Mouse (Mus musculus) G1E (cell line): ENCODE data around the gene Trim50. TPM values are rescaled to one million over a fixed set of nuclear protein-coding genes. Genes with fewer than 3 reads are reported as not detected.

ENCODE experiments used
- ATAC-seq: 2 replicates; pipeline ENCODE4 v1.8.0; 2016; ENCODE audit warnings: mild to moderate bottlenecking; ENCODE audit not compliant: insufficient number of reproducible peaks, poor library complexity, low FRiP score, severe bottlenecking; ENCODE audit errors: extremely low read depth
- DNase-seq: peaks from one replicate; pipeline ENCODE4 v3.0.0; 2012; ENCODE audit warnings: low spot score
- H3K27me3 ChIP-seq: 2 replicates; pipeline ENCODE4 v1.6.1; 2012; ENCODE audit warnings: mild to moderate bottlenecking, low read length, inconsistent platforms; ENCODE audit not compliant: insufficient read depth
- H3K36me3 ChIP-seq: replicated peaks from 2 replicates; pipeline ENCODE3; 2012; ENCODE audit warnings: mild to moderate bottlenecking, inconsistent platforms
- H3K4me1 ChIP-seq: 2 replicates; pipeline ENCODE4 v1.6.1; 2012; ENCODE audit warnings: low read depth, low read length, inconsistent platforms, mixed read lengths; ENCODE audit not compliant: insufficient read depth
- H3K4me3 ChIP-seq: 2 replicates; pipeline ENCODE4 v1.5.1; 2012; ENCODE audit warnings: low read depth, mild to moderate bottlenecking, inconsistent platforms, low read length, moderate library complexity, mixed read lengths
- H3K9me3 ChIP-seq: replicated peaks from 2 replicates; pipeline ENCODE4 v1.6.1; 2012; ENCODE audit warnings: inconsistent platforms
- CTCF ChIP-seq: IDR thresholded peaks from 2 replicates; pipeline ENCODE4 v1.5.1; 2012; ENCODE audit warnings: low read depth, low read length, inconsistent platforms, mixed read lengths
- GATA1 ChIP-seq: IDR thresholded peaks from 2 replicates; pipeline ENCODE4 v1.6.1; 2012; ENCODE audit warnings: borderline replicate concordance, low read length, inconsistent platforms, mixed read lengths
- GATA2 ChIP-seq: IDR thresholded peaks from 2 replicates; pipeline ENCODE4 v1.6.1; 2012; ENCODE audit warnings: low read depth, low read length, inconsistent platforms, borderline replicate concordance
- POLR2AphosphoS5 ChIP-seq: IDR thresholded peaks from 2 replicates; pipeline ENCODE4 v1.6.1; 2012; ENCODE audit warnings: low read depth, low read length, inconsistent platforms; ENCODE audit not compliant: insufficient replicate concordance
- TAL1 ChIP-seq: conservative IDR thresholded peaks from 2 replicates; pipeline ENCODE4 v1.6.1; 2012; ENCODE audit warnings: low read depth, low read length, inconsistent platforms, mixed read lengths
- polyA plus RNA-seq: library from polyadenylated mRNA; stranded (reverse); fragments of >175 nt; gene quantifications from 2 replicates; pipeline ENCODE4 v1.2.3, GENCODE M21; 2012
- total RNA-seq, 2 experiments: library from RNA; stranded (forward) in 1 of 2; stranded (reverse) in 1 of 2; fragments of 200-1000 nt in 1 of 2; fragments of >200 nt in 1 of 2; fragmentation: Nextera tagmentation in 1 of 2; gene quantifications; 2 replicates each; pipeline ENCODE4 v1.2.3; 2014 to 2017

The Trim50 gene
- total and polyA plus RNA-seq, 3 experiments, result 0.16 TPM; not detected in 2

- no peaks in the 10 kb centered on the region for H3K4me1 ChIP-seq
- H3K9me3 ChIP-seq, result no peaks in the 10 kb centered on the region
- no peak for ATAC-seq
- TF ChIP-seq GATA2 (no peak), POLR2AphosphoS5 (no peak), TAL1 (no peak), GATA1 (no peak), CTCF (no peak)
- DNase-seq, result no peak
- no peak overlapping the region for H3K4me3 ChIP-seq
- H3K36me3 ChIP-seq, result no peaks in the 10 kb centered on the region
- H3K27me3 ChIP-seq, result peaks cover 18% of the 10 kb centered on the region
Measured at GRCm38 (mm10) chr5:135329471-135329870, 23.6 kb upstream of the Trim50 start.

GRCm38 (mm10) chr5:135330201-135330600, 22.9 kb upstream of the Trim50 start:
- TF ChIP-seq POLR2AphosphoS5 (no peak), CTCF (no peak), TAL1 (no peak), GATA2 (no peak), GATA1 (no peak)
- no peak for DNase-seq

GRCm38 (mm10) chr5:135331161-135331560, 21.9 kb upstream of the Trim50 start:
- Histone ChIP-seq H3K4me1 (no peaks in the 10 kb centered on the region), H3K36me3 (no peaks in the 10 kb centered on the region), H3K4me3 (no peak overlapping the region), H3K27me3 (peaks cover 16% of the 10 kb centered on the region), H3K9me3 (no peaks in the 10 kb centered on the region)
- DNase-seq (no peak), ATAC-seq (no peak)
- TF ChIP-seq CTCF (no peak), POLR2AphosphoS5 (no peak), TAL1 (no peak), GATA1 (no peak), GATA2 (no peak)

More at GRCm38 (mm10) chr5:135330201-135330600, 22.9 kb upstream of the Trim50 start:
- H3K27me3 ChIP-seq, result peaks cover 15% of the 10 kb centered on the region
- no peak overlapping the region for H3K4me3 ChIP-seq
- H3K36me3 ChIP-seq, result no peaks in the 10 kb centered on the region
- no peaks in the 10 kb centered on the region for H3K4me1 ChIP-seq
- no peak for ATAC-seq
- no peaks in the 10 kb centered on the region for H3K9me3 ChIP-seq

GRCm38 (mm10) chr5:135337575-135337974, 15.5 kb upstream of the Trim50 start:
- Histone ChIP-seq H3K9me3 (no peaks in the 10 kb centered on the region), H3K4me1 (no peaks in the 10 kb centered on the region), H3K27me3 (peaks cover 7% of the 10 kb centered on the region; the same call in 1 of the 2 replicates), H3K4me3 (no peak overlapping the region), H3K36me3 (no peaks in the 10 kb centered on the region)
- DNase-seq, result no peak
- ATAC-seq, result no peak
- no peak for TF ChIP-seq GATA2
- TF ChIP-seq POLR2AphosphoS5, result no peak
- no peak for TF ChIP-seq TAL1
- no peak for TF ChIP-seq GATA1
- no peak for TF ChIP-seq CTCF

GRCm38 (mm10) chr5:135345989-135346388, 7.1 kb upstream of the Trim50 start:
- Histone ChIP-seq H3K36me3 (no peaks in the 10 kb centered on the region), H3K27me3 (peaks cover 23% of the 10 kb centered on the region), H3K9me3 (no peaks in the 10 kb centered on the region), H3K4me1 (no peaks in the 10 kb centered on the region), H3K4me3 (no peak overlapping the region)
- DNase-seq (no peak), ATAC-seq (no peak)
- TF ChIP-seq CTCF (no peak), GATA1 (no peak), GATA2 (no peak), TAL1 (no peak), POLR2AphosphoS5 (no peak)

- H3K9me3 ChIP-seq, result no peaks in the 10 kb centered on the region
- ATAC-seq (no peak), DNase-seq (no peak)
- H3K36me3 ChIP-seq, result no peaks in the 10 kb centered on the region
- TF ChIP-seq GATA2, result no peak
- no peak for TF ChIP-seq TAL1
- TF ChIP-seq CTCF, result no peak
- TF ChIP-seq POLR2AphosphoS5, result no peak
- no peaks in the 10 kb centered on the region for H3K4me1 ChIP-seq
- no peak overlapping the region for H3K4me3 ChIP-seq
- peaks cover 23% of the 10 kb centered on the region for H3K27me3 ChIP-seq
Measured at GRCm38 (mm10) chr5:135346430-135346829, 6.7 kb upstream of the Trim50 start.

- Histone ChIP-seq H3K4me1 (no peaks in the 10 kb centered on the region), H3K36me3 (no peaks in the 10 kb centered on the region), H3K9me3 (no peaks in the 10 kb centered on the region), H3K4me3 (no peak overlapping the region), H3K27me3 (peaks cover 23% of the 10 kb centered on the region)
- no peak for TF ChIP-seq TAL1
- TF ChIP-seq POLR2AphosphoS5, result no peak
- ATAC-seq (no peak), DNase-seq (no peak)
Measured at GRCm38 (mm10) chr5:135347511-135348011, 5.5 kb upstream of the Trim50 start.
